Mouse (Mus musculus) left cerebral cortex, adult 2 months (tissue): ENCODE measurements at regions not wholly inside any gene's neighbourhood (a gene's known extent, or its start where the extent isn't known, plus 50 kb on each side); places are given as distances from the start of the nearest gene placed in this dataset.

Experiments
- DNase-seq, 2 experiments: peaks; one replicate each; pipeline ENCODE4 v3.0.0; 2021 to 2022; ENCODE audit warnings: low spot score in 2 of 2, mixed read lengths in 1 of 2; ENCODE audit errors: extremely low spot score in 1 of 2
- H3K27ac ChIP-seq: fragments of 200-600 bp; 2 replicates; pipeline ENCODE4 v1.8.1; 2022
- H3K4me3 ChIP-seq: fragments of 200-600 bp; 2 replicates; pipeline ENCODE4 v1.8.1; 2022
- CTCF ChIP-seq: fragments of 200-600 bp; IDR thresholded peaks from 2 replicates; pipeline ENCODE4 v1.8.1; 2022; ENCODE audit warnings: antibody characterized with exemption, mild to moderate bottlenecking, moderate library complexity
- intact Hi-C: fragments of 180-260 bp; cut with DNase I; formaldehyde crosslinking; loops from one replicate; pipeline ENCODE4 v1.15.1; 2025

DNA sequence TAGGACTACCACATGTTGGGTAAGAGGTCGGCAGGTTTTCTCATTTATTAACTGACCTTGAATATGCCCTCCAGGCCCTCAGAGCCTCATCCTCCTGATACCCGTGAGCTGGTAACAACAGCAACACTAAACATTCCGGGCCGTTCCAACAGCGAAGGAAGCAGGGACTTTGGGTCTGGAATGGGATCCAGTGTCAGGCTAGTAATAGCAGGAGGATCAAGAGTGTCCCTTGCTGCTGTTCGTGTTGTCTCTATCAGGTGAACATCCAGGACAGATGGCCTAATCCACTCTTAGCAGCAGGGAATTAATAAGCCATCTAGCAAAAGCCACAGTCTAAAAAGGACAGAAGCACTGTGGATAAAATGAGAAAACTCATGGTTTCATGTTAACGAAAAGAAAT, 106.7 kb downstream of the Cpeb2 start:
- intact Hi-C loops, result no loop called here
- no peak for TF ChIP-seq CTCF
- Histone ChIP-seq H3K4me3 (no peak overlapping the region), H3K27ac (no peak overlapping the region)
- no peak for DNase-seq

GRCm38 (mm10) chr5:43341475-43341874, 108.5 kb downstream of the Cpeb2 start:
- no peak overlapping the region for H3K27ac ChIP-seq
- no peak for DNase-seq
- intact Hi-C loops, result no loop called here
- no peak for TF ChIP-seq CTCF
- H3K4me3 ChIP-seq, result no peak overlapping the region

DNA sequence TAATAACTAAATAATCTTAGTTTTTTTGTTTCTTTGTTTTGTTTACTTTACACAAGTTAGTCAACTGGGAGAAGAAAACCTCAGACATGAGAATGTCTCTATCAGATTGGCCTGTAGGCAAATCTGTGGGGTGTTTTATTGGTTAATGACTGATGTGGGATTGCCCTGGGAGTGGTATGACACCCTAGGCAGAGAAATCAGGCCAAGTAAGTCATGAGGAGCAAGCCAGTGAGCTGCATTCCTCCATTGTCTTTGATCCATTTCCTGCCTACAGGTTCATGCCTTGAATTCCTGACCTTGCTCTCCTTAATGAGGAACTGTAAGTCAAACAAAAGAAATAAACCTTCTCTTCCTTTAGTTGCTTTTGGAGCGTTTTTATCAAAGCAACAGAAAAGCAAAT, 111.5 kb downstream of the Cpeb2 start:
- Histone ChIP-seq H3K4me3 (no peak overlapping the region), H3K27ac (no peak overlapping the region)
- DNase-seq, result no peak
- no peak for TF ChIP-seq CTCF
- intact Hi-C loops, result no loop called here

- no peak overlapping the region for H3K27ac ChIP-seq
- DNase-seq, result no peak
- intact Hi-C loops, result loop anchor here (10.0 kb wide), 1 partner anchor 1176 kb away; no protein-coding TSS in a partner anchor
- TF ChIP-seq CTCF, result no peak
- H3K4me3 ChIP-seq, result no peak overlapping the region
Observed at GRCm38 (mm10) chr5:43350987-43351386, 118.0 kb downstream of the Cpeb2 start.

- intact Hi-C loops, result loop anchor here (10.0 kb wide), 1 partner anchor 1179 kb away; no protein-coding TSS in a partner anchor
- Histone ChIP-seq H3K4me3 (no peak overlapping the region), H3K27ac (no peak overlapping the region; the same call in 1 of the 2 replicates)
- no peak for TF ChIP-seq CTCF
- no peak for DNase-seq
Observed at GRCm38 (mm10) chr5:43353021-43353990, 120.3 kb downstream of the Cpeb2 start.

GRCm38 (mm10) chr5:43354351-43354942, 121.5 kb downstream of the Cpeb2 start:
- intact Hi-C loops, result loop anchor here (2.0 to 10.0 kb wide), 2 partner anchors 26 to 1180 kb away; no protein-coding TSS in a partner anchor

DNA sequence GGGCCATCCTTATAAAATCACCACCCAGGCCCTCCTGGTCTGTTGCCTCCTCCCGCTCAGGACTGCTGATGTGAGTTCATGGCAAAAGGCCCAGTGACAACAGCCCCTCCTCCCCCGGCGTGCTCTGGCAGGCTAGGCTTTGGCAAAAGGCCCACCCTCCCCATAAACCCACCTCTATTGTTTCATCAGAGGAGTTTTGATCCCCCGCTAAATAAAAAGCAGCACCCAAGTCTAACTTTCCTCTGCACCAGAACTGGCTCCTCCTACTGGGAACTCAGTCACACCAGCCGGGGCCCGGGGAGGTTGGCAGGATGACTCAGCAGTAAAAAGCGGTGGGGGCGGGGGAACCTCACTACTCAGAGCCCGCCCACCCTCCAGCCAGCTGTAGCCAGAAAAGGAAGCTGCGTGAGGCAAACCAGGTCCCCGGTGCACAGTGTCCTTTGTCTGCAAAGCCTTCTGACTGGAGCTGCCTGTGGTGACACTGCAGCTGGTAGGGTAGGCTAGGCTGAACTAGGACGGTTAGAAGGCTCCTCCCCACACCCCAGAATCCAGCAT, 122.1 kb downstream of the Cpeb2 start:
- intact Hi-C loops, result loop anchor here (2.0 to 10.0 kb wide), 3 partner anchors 26 to 1180 kb away; no protein-coding TSS in a partner anchor
- Histone ChIP-seq H3K4me3 (peak overlapping the region; percentile 40), H3K27ac (peak overlapping the region; percentile 56)
- peak; percentile 80 to 87 for DNase-seq
- TF ChIP-seq CTCF, result peak; percentile 1; the same call in 1 of the 2 replicates

More at GRCm38 (mm10) chr5:43354351-43354942, 121.5 kb downstream of the Cpeb2 start:
- DNase-seq, result no peak
- peak overlapping the region; percentile 40 for H3K4me3 ChIP-seq
- no peak for TF ChIP-seq CTCF
- H3K27ac ChIP-seq, result peak overlapping the region; percentile 56

GRCm38 (mm10) chr5:43355832-43356231, 122.9 kb downstream of the Cpeb2 start:
- intact Hi-C loops, result loop anchor here (2.0 to 10.0 kb wide), 4 partner anchors 27 to 1181 kb away; no protein-coding TSS in a partner anchor
- H3K27ac ChIP-seq, result peak overlapping the region; percentile 51; the same call in 1 of the 2 replicates
- no peak for DNase-seq
- H3K4me3 ChIP-seq, result no peak overlapping the region
- TF ChIP-seq CTCF, result no peak

DNA sequence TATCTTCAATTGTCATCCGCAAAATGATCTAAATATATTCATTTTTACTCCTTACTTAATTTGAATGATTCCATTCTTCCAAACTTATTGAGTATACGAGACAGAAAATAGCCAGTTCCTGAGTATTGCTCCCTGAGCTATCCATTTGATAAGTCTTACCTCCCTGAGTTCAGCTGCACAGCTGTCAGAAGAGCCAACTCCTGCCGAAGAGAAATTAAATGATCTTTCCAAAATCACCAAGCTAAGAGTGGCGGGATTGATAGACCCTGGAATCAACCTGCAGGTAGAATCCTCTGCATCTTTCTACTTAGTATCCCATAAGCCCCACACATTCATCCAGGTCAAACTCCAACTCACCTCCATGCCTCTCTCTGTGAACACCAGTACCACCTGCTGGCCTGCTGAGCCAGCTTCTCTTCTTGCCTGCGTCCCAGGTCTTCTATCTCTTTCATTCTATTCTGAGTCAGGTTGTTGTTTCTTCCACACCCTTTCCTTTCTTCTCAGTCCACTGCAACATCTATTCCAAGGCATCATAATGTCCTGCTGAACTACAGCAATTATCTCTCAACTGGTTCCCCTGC, 124.2 kb downstream of the Cpeb2 start:
- no peak overlapping the region for H3K27ac ChIP-seq
- no peak overlapping the region for H3K4me3 ChIP-seq
- intact Hi-C loops, result loop anchor here (2.0 to 10.0 kb wide), 3 partner anchors 72 to 1182 kb away; no protein-coding TSS in a partner anchor
- TF ChIP-seq CTCF, result peak; percentile 4
- no peak for DNase-seq

- Histone ChIP-seq H3K27ac (no peak overlapping the region), H3K4me3 (no peak overlapping the region)
- intact Hi-C loops, result loop anchor here (2.0 to 10.0 kb wide), 3 partner anchors 73 to 1183 kb away; no protein-coding TSS in a partner anchor
- DNase-seq, result no peak
- TF ChIP-seq CTCF, result no peak
Observed at GRCm38 (mm10) chr5:43357901-43358300, 124.9 kb downstream of the Cpeb2 start.

DNA sequence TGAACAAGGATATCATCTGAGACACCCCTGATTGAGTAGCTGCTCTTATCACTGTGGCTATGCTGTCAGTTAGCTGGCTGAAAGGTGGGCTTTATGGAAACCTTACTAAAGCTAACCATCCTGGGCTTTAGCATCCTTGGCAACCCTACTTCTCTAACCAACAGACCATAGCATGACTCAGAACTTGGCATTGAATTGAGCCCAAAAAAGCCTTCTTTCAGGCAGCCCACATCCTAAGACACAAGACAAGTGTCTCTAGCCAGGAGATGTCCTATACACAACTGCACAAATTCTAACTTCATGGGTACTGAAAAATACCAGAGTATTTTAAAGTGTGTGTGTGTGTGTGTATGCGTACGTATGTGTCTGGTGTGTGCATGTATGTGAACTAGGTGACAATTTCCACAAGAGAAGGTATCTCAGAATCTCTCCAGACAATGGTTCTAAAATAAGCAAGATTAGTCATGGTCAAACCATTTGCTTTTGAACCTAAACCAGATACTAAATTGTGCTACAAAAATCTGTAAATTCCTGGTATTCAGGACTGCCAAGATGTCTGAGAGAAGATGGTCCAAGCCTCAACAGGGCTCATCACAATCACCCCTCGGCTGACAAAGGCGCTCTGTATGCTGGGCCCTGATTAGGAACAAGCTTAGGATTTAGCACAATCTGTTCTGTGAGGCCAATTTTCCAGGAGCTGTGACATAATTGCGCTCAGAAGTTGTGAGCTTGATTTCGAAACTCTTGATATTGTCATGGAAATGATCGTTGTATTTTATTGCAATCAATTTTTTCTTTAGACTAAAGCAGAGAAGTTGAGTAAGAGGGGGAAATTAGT, 126.2 kb downstream of the Cpeb2 start:
- peak in 1 of 2 experiments; percentile 28 for DNase-seq

More for the DNA sequence above, 126.2 kb downstream of the Cpeb2 start:
- no peak overlapping the region for H3K4me3 ChIP-seq
- intact Hi-C loops, result loop anchor here (5.0 to 10.0 kb wide), 2 partner anchors 112 to 1184 kb away; no protein-coding TSS in a partner anchor
- TF ChIP-seq CTCF, result no peak
- H3K27ac ChIP-seq, result peak overlapping the region; percentile 71
